Mouse (Mus musculus) liver, adult 2 months (tissue): ENCODE measurements around the gene Ltb. TPM values are rescaled to one million over a fixed set of nuclear protein-coding genes. Genes with fewer than 3 reads are reported as not detected.
A peak's percentile ranks its signal among the peaks of the same experiment; 100 is the strongest.

Source experiments
- DNase-seq: peaks from one replicate; pipeline ENCODE4 v3.0.0-alpha.2; 2011; ENCODE audit warnings: low read depth, low spot score; ENCODE audit errors: extremely low read depth
- H3K27ac ChIP-seq: fragments of 200-500 bp; replicated peaks from 2 replicates; pipeline ENCODE4 v1.5.1; 2012; ENCODE audit warnings: low read depth, mild to moderate bottlenecking, control low read depth, inconsistent platforms, low read length; ENCODE audit not compliant: insufficient read depth
- H3K27me3 ChIP-seq: fragments of 200-500 bp; 2 replicates; pipeline ENCODE4 v1.6.1; 2012; ENCODE audit warnings: mild to moderate bottlenecking, moderate library complexity, low read length, inconsistent platforms; ENCODE audit not compliant: control insufficient read depth, insufficient read depth
- H3K36me3 ChIP-seq: fragments of 200-500 bp; 2 replicates; pipeline ENCODE4 v1.6.1; 2012; ENCODE audit warnings: low read length, inconsistent platforms; ENCODE audit not compliant: control insufficient read depth, insufficient read depth
- H3K4me1 ChIP-seq: fragments of 200-500 bp; 2 replicates; pipeline ENCODE4 v1.6.1; 2011; ENCODE audit warnings: low read length; ENCODE audit not compliant: control insufficient read depth, insufficient read depth
- H3K4me3 ChIP-seq: fragments of 200-500 bp; 2 replicates; pipeline ENCODE4 v1.5.1; 2011; ENCODE audit warnings: low read depth, mild to moderate bottlenecking, control low read depth, low read length, moderate library complexity; ENCODE audit not compliant: insufficient read depth
- H3K79me2 ChIP-seq: fragments of 200-500 bp; 2 replicates; pipeline ENCODE4 v1.6.1; 2012; ENCODE audit warnings: inconsistent platforms, mild to moderate bottlenecking, low read length, moderate library complexity; ENCODE audit not compliant: control insufficient read depth, insufficient read depth
- H3K9ac ChIP-seq: fragments of 200-500 bp; 2 replicates; pipeline ENCODE4 v1.6.1; 2012; ENCODE audit warnings: low read depth, mild to moderate bottlenecking, control low read depth, inconsistent platforms, low read length
- CTCF ChIP-seq: fragments of 200-500 bp; IDR thresholded peaks from 2 replicates; pipeline ENCODE4 v1.5.1; 2011; ENCODE audit warnings: low read depth, low read length, control low read depth
- POLR2A ChIP-seq: fragments of 200-500 bp; IDR thresholded peaks from 2 replicates; pipeline ENCODE4 v1.6.1; 2011; ENCODE audit warnings: low read length, control low read depth; ENCODE audit not compliant: insufficient read depth; ENCODE audit errors: extremely low read depth
- WGBS: fragments of 180-500 bp; shearing (Covaris S2); methylation state at CpG from one replicate; pipeline ENCODE4 v1.1.7; 2018; 5-methylcytosine and 5-hydroxymethylcytosine counted together
- polyA plus RNA-seq: library from polyadenylated mRNA; depleted of rRNA; stranded (reverse); fragments of >200 nt; gene quantifications from 2 replicates; pipeline ENCODE4 v1.2.3, GENCODE M21; 2012; rRNA removed
- total RNA-seq: library from RNA; depleted of rRNA; stranded (reverse); fragments of >200 nt; gene quantifications from 2 replicates; pipeline ENCODE4 v1.2.3, GENCODE M21; 2014; rRNA removed

The Ltb gene
- total and polyA plus RNA-seq, 2 experiments: 1.8 to 4.7 TPM

GRCm38 (mm10) chr17:35240384-35241304, 46.4 kb downstream of the Ltb start:
- Histone ChIP-seq H3K27ac (peak overlapping the region; percentile 95), H3K4me3 (peak overlapping the region; percentile 43; the same call in 1 of the 2 replicates), H3K4me1 (peaks cover 16% of the 10 kb centered on the region), H3K79me2 (peaks cover 29% of the 10 kb centered on the region), H3K36me3 (peaks cover 22% of the 10 kb centered on the region), H3K9ac (peak overlapping the region; percentile 56), H3K27me3 (no peaks in the 10 kb centered on the region)
- 7% methylated on average over 12 of the region's 12 CpGs for whole genome bisulfite sequencing
- DNase-seq: peak; percentile 77
- TF ChIP-seq CTCF (no peak), POLR2A (no peak)

GRCm38 (mm10) chr17:35241305-35242014, 47.2 kb downstream of the Ltb start, which contains the start of gene Ddx39b:
Gene Ddx39b, plus strand, starts transcription at chr17:35241746.
- WGBS: under 1% methylated on average over 69 of the region's 69 CpGs
- H3K9ac ChIP-seq: peak within 1 kb of the TSS; percentile 89
- H3K27me3 ChIP-seq: no peaks in the 10 kb centered on the region
- TF ChIP-seq CTCF (no peak), POLR2A (peak; percentile 80)
- H3K79me2 ChIP-seq: peaks cover 29% of the 10 kb centered on the region
- peak within 1 kb of the TSS; percentile 95 for H3K27ac ChIP-seq
- H3K4me1 ChIP-seq: peaks cover 16% of the 10 kb centered on the region
- H3K4me3 ChIP-seq: peak within 1 kb of the TSS; percentile 83
- peak; percentile 88 for DNase-seq
- peaks cover 30% of the 10 kb centered on the region for H3K36me3 ChIP-seq

GRCm38 (mm10) chr17:35242015-35242941, 48.0 kb downstream of the Ltb start:
- H3K27me3 ChIP-seq: no peaks in the 10 kb centered on the region
- under 1% methylated on average over 55 of the region's 55 CpGs for WGBS
- H3K36me3 ChIP-seq: peaks cover 37% of the 10 kb centered on the region
- TF ChIP-seq POLR2A (no peak), CTCF (peak; percentile 37)
- peak; percentile 60 for DNase-seq
- H3K4me1 ChIP-seq: peaks cover 16% of the 10 kb centered on the region
- H3K9ac ChIP-seq: peak overlapping the region; percentile 89
- H3K27ac ChIP-seq: peak overlapping the region; percentile 82
- H3K4me3 ChIP-seq: peak overlapping the region; percentile 83
- peaks cover 29% of the 10 kb centered on the region for H3K79me2 ChIP-seq

GRCm38 (mm10) chr17:35243086-35243485, 48.8 kb downstream of the Ltb start:
- H3K9ac ChIP-seq: peak overlapping the region; percentile 89
- H3K36me3 ChIP-seq: peaks cover 44% of the 10 kb centered on the region
- H3K79me2 ChIP-seq: peaks cover 29% of the 10 kb centered on the region
- no peak for TF ChIP-seq CTCF
- TF ChIP-seq POLR2A: no peak
- H3K4me3 ChIP-seq: peak overlapping the region; percentile 83
- 11% methylated on average over 16 of the region's 16 CpGs for WGBS
- H3K27me3 ChIP-seq: no peaks in the 10 kb centered on the region
- peaks cover 16% of the 10 kb centered on the region for H3K4me1 ChIP-seq
- DNase-seq: no peak
- no peak overlapping the region for H3K27ac ChIP-seq

- Histone ChIP-seq H3K27ac (no peak overlapping the region), H3K4me3 (no peak overlapping the region), H3K79me2 (peaks cover 29% of the 10 kb centered on the region), H3K27me3 (no peaks in the 10 kb centered on the region), H3K36me3 (peaks cover 59% of the 10 kb centered on the region), H3K4me1 (peaks cover 16% of the 10 kb centered on the region), H3K9ac (no peak overlapping the region)
- DNase-seq: no peak
- TF ChIP-seq POLR2A (no peak), CTCF (no peak)
- WGBS: 41% methylated on average over 2 of the region's 2 CpGs
These were observed 50.8 kb downstream of the Ltb start for GRCm38 (mm10) chr17:35244999-35245398.

Other genes with a start within 250 kb of the Ltb start
Only the 30 nearest of the 39 such genes appear.
- gene Vwa7, start 177.9 kb upstream of the Ltb start, total RNA-seq: 0.07 and 0.09 TPM in 2 replicates
- gene Vwa7, start 177.9 kb upstream of the Ltb start, polyA plus RNA-seq: 0.16 and 0.27 TPM in 2 replicates
- gene Sapcd1, start 166.4 kb upstream of the Ltb start, total RNA-seq: 0.54 TPM in 1 of 2 replicates, not detected in the other
- 0.66 TPM in 1 of 2 replicates, not detected in the other for gene Sapcd1, start 166.4 kb upstream of the Ltb start, polyA plus RNA-seq
- 1.0 and 2.0 TPM in 2 replicates for gene Msh5, start 147.7 kb upstream of the Ltb start, total RNA-seq
- gene Msh5, start 147.7 kb upstream of the Ltb start, polyA plus RNA-seq: 1.1 and 3.9 TPM in 2 replicates
- gene Clic1, start 144.5 kb upstream of the Ltb start, total RNA-seq: 15.9 and 20.3 TPM in 2 replicates
- gene Clic1, start 144.5 kb upstream of the Ltb start, polyA plus RNA-seq: 12.2 and 16.8 TPM in 2 replicates
- 3.0 and 3.6 TPM in 2 replicates for gene Ddah2, start 135.4 kb upstream of the Ltb start, total RNA-seq
- gene Ddah2, start 135.4 kb upstream of the Ltb start, polyA plus RNA-seq: 3.8 and 3.9 TPM in 2 replicates
- not detected in 2 replicates for gene Ly6g6c, start 129.1 kb upstream of the Ltb start, total RNA-seq
- gene Ly6g6c, start 129.1 kb upstream of the Ltb start, polyA plus RNA-seq: not detected in 2 replicates
- gene Mpig6b, start 128.3 kb upstream of the Ltb start, total RNA-seq: 0.18 TPM in 1 of 2 replicates, not detected in the other
- gene Mpig6b, start 128.3 kb upstream of the Ltb start, polyA plus RNA-seq: 0.06 TPM in 1 of 2 replicates, not detected in the other
- 0.37 TPM in 1 of 2 replicates, not detected in the other for gene Ly6g6e, start 117.5 kb upstream of the Ltb start, total RNA-seq
- gene Ly6g6e, start 117.5 kb upstream of the Ltb start, polyA plus RNA-seq: 0.33 and 0.35 TPM in 2 replicates
- 0.47 TPM in 1 of 2 replicates, not detected in the other for gene Ly6g6d, start 116.4 kb upstream of the Ltb start, total RNA-seq
- gene Ly6g6d, start 116.4 kb upstream of the Ltb start, polyA plus RNA-seq: 0.24 and 0.67 TPM in 2 replicates
- not detected in 2 replicates for gene Ly6g6f, start 108.8 kb upstream of the Ltb start, total RNA-seq
- gene Ly6g6f, start 108.8 kb upstream of the Ltb start, polyA plus RNA-seq: 0.07 TPM in 2 replicates
- gene Abhd16a, start 105.2 kb upstream of the Ltb start, total RNA-seq: 62.2 and 63.3 TPM in 2 replicates
- 78.4 and 83.0 TPM in 2 replicates for gene Abhd16a, start 105.2 kb upstream of the Ltb start, polyA plus RNA-seq
- not detected in 2 replicates for gene Ly6g5c, start 86.2 kb upstream of the Ltb start, total RNA-seq
- gene Ly6g5c, start 86.2 kb upstream of the Ltb start, polyA plus RNA-seq: not detected in 2 replicates
- 0.40 and 0.46 TPM in 2 replicates for gene Ly6g5b, start 79.0 kb upstream of the Ltb start, total RNA-seq
- gene Ly6g5b, start 79.0 kb upstream of the Ltb start, polyA plus RNA-seq: 0.26 and 0.62 TPM in 2 replicates
- 9.6 and 9.8 TPM in 2 replicates for gene Gpank1, start 73.0 kb upstream of the Ltb start, total RNA-seq
- 10.5 and 11.4 TPM in 2 replicates for gene Gpank1, start 73.0 kb upstream of the Ltb start, polyA plus RNA-seq
- gene Csnk2b, start 72.4 kb upstream of the Ltb start, total RNA-seq: 60.9 and 111 TPM in 2 replicates
- gene Csnk2b, start 72.4 kb upstream of the Ltb start, polyA plus RNA-seq: 215 and 228 TPM in 2 replicates
- 9.8 and 11.4 TPM in 2 replicates for gene D17H6S53E, start 68.1 kb upstream of the Ltb start, total RNA-seq
- gene D17H6S53E, start 68.1 kb upstream of the Ltb start, polyA plus RNA-seq: 12.4 and 18.3 TPM in 2 replicates
- 432 and 465 TPM in 2 replicates for gene Apom, start 62.4 kb upstream of the Ltb start, total RNA-seq
- gene Apom, start 62.4 kb upstream of the Ltb start, polyA plus RNA-seq: 510 and 575 TPM in 2 replicates
- gene Bag6, start 59.3 kb upstream of the Ltb start, total RNA-seq: 28.1 and 40.9 TPM in 2 replicates
- 88.4 and 119 TPM in 2 replicates for gene Bag6, start 59.3 kb upstream of the Ltb start, polyA plus RNA-seq
- 12.4 and 23.2 TPM in 2 replicates for gene Prrc2a, start 29.5 kb upstream of the Ltb start, total RNA-seq
- 103 and 144 TPM in 2 replicates for gene Prrc2a, start 29.5 kb upstream of the Ltb start, polyA plus RNA-seq
- gene Aif1, start 18.4 kb upstream of the Ltb start, total RNA-seq: 8.6 and 13.3 TPM in 2 replicates
- 1.6 and 2.5 TPM in 2 replicates for gene Aif1, start 18.4 kb upstream of the Ltb start, polyA plus RNA-seq
- 10.2 and 13.0 TPM in 2 replicates for gene Lst1, start 6.0 kb upstream of the Ltb start, total RNA-seq
- 5.9 and 11.8 TPM in 2 replicates for gene Lst1, start 6.0 kb upstream of the Ltb start, polyA plus RNA-seq
- 0.13 TPM in 1 of 2 replicates, not detected in the other for gene Tnf, start 7.6 kb downstream of the Ltb start, total RNA-seq
- 0.15 and 0.29 TPM in 2 replicates for gene Tnf, start 7.6 kb downstream of the Ltb start, polyA plus RNA-seq
- 0.27 TPM in 1 of 2 replicates, not detected in the other for gene Lta, start 10.9 kb downstream of the Ltb start, total RNA-seq
- gene Lta, start 10.9 kb downstream of the Ltb start, polyA plus RNA-seq: 0.06 TPM in 1 of 2 replicates, not detected in the other
- 0.37 TPM in 1 of 2 replicates, not detected in the other for gene Gm16181, start 26.4 kb downstream of the Ltb start, total RNA-seq
- not detected in 2 replicates for gene Gm16181, start 26.4 kb downstream of the Ltb start, polyA plus RNA-seq
- gene Atp6v1g2, start 39.2 kb downstream of the Ltb start, total RNA-seq: 0.28 and 0.34 TPM in 2 replicates
- gene Atp6v1g2, start 39.2 kb downstream of the Ltb start, polyA plus RNA-seq: 1.6 and 2.7 TPM in 2 replicates
- 7.5 and 7.6 TPM in 2 replicates for gene Nfkbil1, start 41.4 kb downstream of the Ltb start, total RNA-seq
- gene Nfkbil1, start 41.4 kb downstream of the Ltb start, polyA plus RNA-seq: 7.5 and 8.6 TPM in 2 replicates
- 37.0 and 43.6 TPM in 2 replicates for gene Ddx39b, start 47.3 kb downstream of the Ltb start, total RNA-seq
- gene Ddx39b, start 47.3 kb downstream of the Ltb start, polyA plus RNA-seq: 64.9 and 103 TPM in 2 replicates
- 444 and 506 TPM in 2 replicates for gene H2-D1, start 68.3 kb downstream of the Ltb start, total RNA-seq
- 487 and 676 TPM in 2 replicates for gene H2-D1, start 68.3 kb downstream of the Ltb start, polyA plus RNA-seq
- gene H2-Q1, start 126.0 kb downstream of the Ltb start, total RNA-seq: 9.1 and 11.1 TPM in 2 replicates
- gene H2-Q1, start 126.0 kb downstream of the Ltb start, polyA plus RNA-seq: 4.4 and 5.5 TPM in 2 replicates
- 0.81 and 1.2 TPM in 2 replicates for gene H2-Q2, start 147.8 kb downstream of the Ltb start, total RNA-seq
- gene H2-Q2, start 147.8 kb downstream of the Ltb start, polyA plus RNA-seq: 0.37 and 0.75 TPM in 2 replicates